Mouse (Mus musculus) kidney, adult 11 months (tissue): ENCODE measurements around the gene Cdk14.

Source experiments
- DNase-seq: peaks from one replicate; pipeline ENCODE4 v3.0.0; 2022

The Cdk14 gene

DNA sequence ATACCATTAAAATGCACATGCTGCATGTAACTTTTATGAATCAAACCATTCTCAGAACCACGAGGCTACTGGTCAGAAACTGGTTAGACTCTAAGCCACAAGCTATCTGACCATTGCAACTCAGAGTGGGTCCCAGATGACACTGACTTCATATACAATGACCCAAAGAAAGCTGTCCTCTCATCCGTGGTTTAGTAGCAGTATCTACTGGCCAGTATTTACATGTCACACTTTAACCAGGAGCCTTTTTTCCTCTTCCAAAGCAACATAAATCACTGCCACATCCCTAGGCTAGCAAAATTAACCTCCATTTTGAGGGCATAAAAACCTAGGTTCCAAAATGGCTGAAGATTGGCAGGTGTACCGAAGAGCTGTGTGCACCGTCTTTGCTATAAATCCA, 533.0 kb downstream of the Cdk14 start:
- DNase-seq: no peak

DNA sequence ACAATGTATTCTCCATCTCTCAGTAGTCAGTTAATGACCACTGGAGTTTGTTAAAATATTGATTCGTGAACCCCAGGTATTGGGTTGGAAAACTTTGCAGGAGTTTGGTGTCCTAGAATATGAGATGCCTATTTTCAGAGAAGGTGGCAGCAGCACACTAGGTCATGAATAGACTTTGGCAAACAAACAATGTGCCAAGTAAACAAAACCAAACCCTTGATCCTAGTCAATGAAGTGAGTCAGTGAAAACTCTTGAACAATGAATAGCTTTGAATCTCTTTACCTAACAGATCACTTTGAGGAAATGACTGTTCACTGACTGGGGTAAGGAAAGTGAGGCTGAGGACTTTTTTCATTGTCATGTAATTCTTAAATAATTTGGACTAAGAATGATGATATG, 537.3 kb downstream of the Cdk14 start:
- no peak for DNase-seq

DNA sequence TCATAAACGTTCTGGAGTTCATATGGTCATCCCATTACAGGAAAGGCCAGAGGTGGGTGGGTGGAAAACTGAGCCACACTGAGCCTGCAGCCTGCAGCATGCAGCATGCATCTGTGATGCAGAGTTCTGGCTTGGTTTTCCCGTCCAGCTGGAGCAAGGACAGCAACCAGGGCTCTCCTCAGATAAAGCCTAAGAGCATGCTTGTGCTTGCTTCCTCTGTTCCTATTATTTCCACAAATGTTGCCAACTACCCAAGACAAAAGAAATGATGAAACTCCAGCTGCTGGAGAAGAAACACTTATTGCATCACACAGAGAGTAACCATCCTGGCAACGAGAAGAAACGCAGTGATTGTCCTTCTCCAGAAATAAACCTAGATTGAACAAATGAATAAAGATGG, 539.8 kb downstream of the Cdk14 start:
- DNase-seq: no peak

DNA sequence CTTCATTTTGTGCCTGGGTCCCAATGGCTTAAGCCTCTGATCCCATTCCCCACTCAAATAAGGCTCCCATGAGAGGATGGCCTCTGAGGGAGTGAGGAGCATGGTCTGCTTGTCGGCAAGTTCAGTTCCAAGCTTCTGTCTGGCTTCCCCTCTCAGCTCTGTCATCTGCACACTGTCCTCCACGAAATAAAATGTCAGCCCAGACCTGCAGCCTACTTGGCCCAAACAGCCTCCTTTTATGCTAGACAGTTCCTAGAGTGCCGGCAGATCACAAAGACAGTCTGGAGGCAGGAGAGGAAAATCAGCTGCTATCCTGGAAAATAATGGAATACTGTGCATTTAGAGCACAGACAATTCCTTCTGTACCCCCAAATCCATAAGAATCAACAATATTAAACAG, 541.2 kb downstream of the Cdk14 start:
- DNase-seq: no peak

DNA sequence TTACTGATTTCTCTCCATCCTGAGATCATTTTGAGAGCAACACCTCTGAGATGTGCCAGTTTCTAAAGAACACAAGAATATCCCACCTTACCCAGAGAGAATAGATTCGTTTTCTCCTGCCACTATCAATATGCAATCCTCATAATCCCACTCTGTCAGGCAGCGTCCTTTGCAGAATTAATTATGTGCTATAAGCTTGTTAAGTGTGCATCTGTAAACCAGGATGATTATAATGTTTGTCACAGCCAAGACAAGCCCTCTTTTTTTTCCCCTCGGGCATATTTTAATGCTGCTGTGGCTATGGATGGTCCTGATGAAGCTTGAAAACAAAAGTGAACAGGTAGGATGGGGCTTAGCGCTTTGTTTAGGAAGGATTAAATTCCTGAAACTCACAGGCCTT, 542.5 kb downstream of the Cdk14 start:
- no peak for DNase-seq

DNA sequence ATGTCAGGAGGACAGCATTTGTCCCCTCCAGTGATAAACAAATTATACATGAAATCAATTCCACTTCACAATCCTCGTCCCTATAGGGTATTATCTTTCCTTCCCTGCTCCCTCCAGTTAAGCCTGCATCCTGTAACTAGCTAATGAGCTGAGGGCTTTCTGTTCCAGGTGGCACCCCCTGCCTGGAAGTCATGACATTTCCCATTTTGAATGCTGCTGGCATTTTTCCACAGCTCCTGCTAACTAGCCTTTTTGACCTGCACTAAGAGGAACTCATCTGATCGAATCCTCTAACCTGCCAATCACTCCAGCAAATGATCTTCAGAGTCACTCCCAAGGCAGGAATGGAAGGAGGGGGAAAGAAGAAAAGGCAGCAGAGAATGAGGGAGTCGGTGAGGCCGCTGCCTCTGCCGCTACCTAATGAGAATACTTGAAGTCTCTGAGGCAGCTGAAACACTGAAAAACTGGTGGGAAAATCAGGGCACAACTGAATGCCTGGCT, 542.9 kb downstream of the Cdk14 start:
- DNase-seq: no peak

DNA sequence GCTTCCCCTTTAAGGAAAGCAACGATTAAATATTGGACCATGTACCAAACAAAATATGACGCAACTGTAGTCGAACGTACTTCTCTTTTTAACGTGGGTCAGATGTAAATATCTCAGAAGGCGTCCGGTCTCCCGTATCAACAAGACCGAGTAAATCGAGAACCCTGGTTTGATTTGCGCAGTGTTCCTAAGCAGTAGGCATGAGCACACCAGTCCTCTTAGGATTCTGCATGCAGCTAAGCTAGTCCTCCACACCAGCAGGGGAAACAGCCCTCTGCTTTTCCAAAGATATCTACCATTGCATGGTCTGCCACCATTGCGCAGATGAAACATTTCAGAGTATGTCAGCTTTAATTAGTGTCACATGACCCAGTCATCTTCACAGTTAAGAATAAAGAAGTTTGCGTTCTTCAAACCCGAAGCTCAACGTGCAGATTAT, 543.4 kb downstream of the Cdk14 start:
- no peak for DNase-seq

DNA sequence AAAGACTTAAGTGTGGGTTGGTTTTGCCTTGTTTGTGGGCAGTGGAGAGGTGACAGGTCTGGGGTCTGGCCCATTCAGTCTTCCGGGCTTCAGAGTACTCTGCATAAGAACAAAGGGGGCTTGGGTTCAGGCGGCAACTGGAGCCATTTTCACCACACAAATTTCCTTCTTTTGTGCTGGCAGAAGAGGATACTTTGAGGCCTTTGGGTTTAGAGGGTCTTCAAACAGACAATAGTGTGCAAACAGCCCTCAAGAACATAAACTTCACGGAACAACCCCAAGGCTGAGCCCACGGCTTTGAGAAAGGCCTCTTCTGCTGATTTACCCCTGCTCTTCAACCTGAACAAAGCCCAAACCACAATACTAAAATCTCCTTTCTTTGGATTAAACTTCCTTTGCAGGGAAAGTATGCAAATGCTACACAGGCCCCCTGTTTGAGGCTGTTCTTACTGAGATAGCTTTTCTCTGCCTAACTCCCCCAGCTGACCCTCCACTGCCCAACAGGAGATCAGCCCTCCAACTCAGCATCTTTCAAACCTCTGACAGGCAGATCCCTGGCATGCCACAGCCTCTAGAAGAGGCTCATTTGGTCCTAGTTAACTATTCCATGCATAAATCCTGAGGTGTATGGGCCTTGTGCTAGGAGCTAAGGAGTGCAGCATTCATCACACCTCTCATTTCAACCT, 549.9 kb downstream of the Cdk14 start:
- DNase-seq: no peak

DNA sequence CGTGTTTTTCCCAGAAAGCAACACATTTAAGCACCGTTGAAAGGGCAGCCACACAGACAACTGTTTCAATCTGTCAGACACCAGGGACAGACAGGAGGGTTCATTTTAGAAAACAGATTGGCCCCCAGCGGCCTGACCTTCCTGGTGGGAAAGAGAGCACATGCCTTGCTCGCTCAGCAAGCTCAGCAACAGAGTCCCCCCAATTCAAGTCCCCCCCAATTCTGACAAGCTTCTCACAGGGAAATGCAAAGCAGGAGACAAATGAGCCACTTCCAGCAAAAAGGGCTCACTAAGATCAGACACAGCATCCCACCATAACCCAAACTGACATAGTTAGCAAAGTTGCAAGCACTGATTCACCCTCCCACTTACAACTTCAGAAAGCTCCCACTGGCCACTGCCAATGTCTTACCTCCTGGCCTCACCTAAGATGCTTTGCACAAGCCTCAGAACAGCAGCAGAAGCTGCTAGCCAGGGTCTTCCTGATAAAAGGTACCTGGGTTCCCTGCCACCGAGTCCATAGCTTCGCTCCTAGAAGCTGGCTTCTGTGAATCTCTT, 551.5 kb downstream of the Cdk14 start:
- no peak for DNase-seq

DNA sequence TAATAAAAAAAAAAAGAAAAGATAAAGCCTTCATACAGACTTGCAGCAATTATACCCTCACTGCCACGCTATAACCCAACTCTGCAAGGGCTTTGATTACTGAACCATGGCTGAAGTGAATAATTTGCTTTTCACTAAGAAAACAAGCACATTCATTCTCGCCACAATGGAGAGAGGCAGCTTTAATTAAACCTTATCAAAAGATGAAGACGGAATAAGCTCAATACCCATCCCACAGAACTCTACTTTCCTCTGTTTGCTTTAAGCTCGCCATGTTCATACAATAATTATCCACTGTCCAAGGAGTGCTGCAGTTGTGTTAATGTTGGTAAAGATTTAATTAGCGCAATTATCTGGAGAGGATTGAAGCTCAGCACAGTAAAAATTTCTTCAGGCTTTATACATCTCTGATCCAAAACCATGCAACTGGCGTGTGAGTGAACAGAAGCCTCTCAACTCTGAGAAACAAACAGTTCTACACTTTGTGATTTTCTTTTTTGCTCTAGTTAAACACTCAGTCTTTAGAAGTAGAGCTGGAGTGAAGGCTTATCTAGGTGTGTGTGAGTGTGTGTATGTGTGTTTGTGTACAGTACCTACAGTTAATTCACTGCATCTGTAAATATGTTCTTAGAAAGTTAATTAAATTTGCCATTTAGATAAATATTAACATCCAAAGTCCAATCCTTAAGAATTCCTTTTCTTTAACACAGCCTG, 552.1 kb downstream of the Cdk14 start:
- no peak for DNase-seq

DNA sequence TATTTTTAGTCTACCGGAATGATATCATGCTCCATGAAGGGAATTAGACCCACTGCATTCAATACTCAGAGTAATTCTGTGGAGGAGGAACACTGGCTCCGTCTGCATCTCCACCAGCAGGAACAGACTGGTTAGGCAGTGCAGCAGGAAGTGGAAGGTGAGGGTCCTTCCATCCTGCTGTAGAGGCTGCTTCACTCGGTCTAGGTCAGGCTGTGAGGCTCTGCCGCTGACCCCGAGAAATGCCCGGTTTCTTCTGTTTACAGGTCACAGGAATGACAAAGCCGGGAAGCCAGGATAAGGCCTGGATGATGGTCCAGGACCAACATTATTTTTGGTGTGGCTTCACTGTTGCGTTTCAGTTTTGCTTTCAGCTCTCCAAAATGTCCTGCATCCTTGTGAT, 553.2 kb downstream of the Cdk14 start:
- no peak for DNase-seq

DNA sequence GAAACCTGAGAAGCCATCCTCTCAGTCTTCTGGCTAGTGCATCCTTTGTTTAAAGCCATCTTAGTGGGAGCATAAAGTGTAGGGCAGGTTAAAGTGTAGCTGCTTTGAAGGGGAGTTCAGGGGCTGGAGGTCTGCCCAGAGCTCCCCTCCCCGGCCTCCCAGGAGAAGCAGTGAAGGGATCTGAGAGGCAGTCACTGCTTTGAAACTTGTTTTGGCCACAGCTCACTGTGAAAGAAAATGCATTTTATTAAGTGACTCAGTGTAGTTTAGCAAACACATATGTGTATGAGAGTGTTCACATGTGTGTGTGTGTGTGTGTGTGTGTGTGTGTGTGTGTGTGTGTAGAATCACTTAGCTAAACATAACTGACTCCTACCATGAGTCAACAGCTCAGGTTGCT, 554.0 kb downstream of the Cdk14 start:
- no peak for DNase-seq

DNA sequence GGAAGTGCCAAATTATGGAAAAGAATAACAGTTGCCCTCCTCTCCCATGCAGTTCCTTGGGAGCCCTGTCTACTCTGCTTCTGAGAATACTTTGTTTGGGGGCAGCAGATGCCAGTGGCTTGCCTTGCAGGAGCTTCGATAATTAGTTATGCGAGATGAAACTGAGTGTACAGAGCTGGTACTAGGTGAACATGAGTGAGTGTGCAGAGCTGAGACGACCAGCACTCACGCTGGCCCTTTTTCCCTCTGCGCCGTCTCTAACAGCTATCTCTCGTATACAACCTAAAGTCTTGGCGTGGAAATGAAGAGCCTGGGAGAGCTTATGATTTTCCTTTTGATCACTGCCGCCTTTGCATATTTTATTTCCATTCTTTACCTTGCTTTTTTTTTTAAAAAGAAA, 558.5 kb downstream of the Cdk14 start:
- DNase-seq: no peak

DNA sequence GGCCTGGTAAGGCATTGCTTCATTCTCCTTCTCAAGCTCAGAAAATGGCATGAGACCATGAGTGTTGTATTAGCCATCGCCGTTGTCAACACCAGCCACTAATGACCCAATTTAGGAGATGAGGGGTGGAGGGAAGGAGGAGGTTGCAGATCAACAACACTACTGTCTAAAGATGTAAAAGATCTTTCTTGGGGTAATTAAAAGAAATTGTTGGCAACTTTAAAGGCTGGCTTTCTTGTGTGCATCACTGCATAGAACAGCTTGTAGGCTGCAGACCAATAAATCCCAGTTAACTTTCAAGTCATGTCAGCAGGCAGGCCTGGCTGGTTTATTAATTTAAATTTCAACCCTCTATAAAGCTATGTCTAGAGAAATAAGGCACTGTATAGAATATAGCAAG, 559.0 kb downstream of the Cdk14 start:
- no peak for DNase-seq

DNA sequence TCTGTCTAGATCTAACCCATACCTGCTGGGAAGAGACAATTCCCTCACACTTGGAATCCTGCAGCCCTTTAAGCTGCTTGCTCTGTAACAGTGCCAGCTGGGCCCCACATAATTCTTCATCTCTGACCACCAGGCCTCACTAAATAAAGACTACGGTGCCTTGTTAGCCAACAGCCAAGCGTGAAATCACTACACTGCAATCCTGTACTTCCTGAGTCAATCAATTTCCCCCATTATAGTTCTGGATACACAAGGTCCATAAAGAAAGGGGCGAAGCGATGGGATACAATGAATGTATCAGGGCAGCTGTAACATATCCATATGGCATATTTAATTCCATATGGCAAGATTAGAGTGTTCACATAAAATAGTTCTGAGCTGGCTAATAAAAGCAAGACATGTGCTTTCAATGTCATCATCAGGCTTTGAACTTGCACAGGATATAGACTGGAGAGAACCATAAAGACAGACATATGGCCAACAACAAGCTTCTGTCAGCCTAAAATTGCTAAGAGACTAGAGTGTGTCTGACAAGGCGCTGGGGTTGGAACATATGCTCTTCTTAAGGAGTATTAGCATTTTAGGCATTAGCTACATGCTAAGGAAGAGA, 562.0 kb downstream of the Cdk14 start:
- DNase-seq: no peak

DNA sequence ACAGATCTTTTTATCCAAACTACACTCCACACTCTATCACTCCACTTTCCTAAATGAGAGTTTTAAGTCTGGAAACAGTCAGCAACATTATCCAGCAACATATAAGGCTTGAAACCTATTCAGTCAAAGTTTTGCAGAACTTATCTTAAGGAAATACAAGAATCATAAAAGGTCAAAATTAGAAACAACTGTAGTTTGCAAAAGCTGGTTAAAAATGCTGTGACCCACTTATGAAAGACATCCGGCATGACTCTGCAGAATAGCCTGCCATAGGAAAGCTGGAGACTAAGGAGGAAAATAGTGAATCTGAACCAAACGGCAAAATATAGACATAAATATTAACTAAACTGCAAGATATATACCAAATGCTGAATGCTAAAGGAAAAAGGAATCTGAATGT, 566.6 kb downstream of the Cdk14 start:
- DNase-seq: no peak

DNA sequence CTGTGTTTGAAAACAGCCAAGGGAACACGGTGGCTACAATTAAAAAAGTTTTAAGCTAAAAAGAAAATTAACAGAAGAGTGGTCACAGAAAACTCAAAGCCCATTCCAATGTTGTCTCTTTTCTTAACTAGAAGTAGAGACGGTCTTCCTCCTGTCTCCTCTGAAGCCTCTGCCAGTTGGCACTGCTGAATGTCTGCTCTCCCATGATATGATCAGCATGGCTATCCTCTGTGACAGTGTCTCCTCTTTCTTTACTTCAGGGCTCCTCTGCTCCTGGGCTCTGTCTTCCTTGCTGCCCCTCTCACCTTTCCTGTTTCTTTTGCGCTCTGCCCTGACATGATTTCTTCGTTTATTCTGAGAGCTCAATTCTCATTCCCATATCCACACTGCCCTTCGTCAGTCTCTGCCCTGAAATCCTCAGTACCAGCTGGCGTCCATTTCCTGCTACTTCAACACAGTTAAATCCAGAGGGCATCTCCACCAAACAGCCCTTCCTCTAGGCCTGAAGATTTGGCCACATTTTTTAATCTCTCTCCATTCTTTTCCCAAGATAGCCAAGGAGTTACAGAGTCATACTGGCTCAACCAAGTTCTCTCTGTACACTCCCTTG, 567.3 kb downstream of the Cdk14 start:
- DNase-seq: no peak

DNA sequence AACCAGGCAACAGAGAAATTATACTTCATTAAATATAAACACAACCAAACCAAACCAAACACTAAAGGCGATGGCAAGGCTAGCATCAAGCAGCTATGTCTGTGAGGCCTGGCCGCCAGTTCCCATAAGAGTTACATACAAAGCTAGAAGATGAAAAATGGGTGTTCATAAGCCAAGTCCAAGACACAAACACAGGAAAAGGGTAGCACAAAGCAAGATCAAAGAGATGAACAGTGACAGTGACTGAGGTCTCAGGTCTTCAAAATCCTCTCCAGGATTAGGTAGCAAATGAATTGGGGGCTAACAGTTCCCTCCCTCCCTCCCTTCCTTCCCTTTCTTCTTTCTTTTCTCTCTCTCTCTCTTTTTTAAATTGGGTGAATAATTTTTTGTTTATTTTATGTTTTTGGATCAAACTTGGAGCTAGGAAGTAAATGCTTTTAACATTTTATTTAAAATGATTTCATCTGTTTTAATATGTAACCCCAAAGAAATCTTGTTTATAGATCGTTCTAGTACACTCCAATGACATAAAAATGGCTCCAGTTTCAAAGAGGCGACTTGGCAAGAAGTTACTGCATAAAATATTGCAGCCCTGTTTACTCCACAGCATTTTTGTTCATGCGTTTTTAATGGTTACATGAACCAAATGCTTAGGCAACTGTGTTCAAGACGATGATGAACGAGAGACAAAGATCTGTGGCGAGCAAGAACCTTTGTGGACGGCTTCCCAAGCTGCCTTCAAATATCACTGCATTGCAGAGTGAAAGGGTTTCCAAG, 568.0 kb downstream of the Cdk14 start:
- DNase-seq: no peak

DNA sequence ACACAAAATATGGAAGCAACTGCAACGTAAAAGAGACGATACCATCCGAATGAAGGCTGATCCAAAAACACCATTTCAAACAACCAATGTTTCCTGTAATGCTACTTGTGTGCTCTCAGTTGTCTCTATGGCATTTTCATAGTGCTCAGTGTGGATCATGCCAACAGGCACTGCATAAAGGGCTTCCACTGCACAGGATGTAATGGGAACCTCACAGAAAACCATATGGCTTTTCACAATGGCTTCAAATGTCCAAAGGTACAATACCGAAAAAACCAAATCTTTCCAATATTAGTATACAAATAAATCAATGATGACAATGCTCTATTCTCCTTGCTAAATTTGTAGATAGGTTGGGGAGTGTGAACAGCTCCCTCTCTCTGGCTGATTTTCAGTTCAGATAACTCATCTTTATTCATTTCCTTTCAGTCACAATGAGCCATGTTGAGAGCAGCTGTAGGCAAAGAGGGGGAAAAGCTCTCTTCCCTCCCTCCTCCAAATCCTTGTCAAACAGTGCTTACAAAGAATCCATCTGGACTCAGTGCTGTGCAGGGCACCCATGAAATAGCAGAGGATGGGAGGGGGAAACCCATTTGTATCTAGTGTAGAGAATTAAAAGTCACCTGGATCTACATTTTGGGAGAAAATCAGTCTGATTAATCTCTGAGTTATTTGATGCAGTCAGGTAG, 568.7 kb downstream of the Cdk14 start:
- no peak for DNase-seq

DNA sequence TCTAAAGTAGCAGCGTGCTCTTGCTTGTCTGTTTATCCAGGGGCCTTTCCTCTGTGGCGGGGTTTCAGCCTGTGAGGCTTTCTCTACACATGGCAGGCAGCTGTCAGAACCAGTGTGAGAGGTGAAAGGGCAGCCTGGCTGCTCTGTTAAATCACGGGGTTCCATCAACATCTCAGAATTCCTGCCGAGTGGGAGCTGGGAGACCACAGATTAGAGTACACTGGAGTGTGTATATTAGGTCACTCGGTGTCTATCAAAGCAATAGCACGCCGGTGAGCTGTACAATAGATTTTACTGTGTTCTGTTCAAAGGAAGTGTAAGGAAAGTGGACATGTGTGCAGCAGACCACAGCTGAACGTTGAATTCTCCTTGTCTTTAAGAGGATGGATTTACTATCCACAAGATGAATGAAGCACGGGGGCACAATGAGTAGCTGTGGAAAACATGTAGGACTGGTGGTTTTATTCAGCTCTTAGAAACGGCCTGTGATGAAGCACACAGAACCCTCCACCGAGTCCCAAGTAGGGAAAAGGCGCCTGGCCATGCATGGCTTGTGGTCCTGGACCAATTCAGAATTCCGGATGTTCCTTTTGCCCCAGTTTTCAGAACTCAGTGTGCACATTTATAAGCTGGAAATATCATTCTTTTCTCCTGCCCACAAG, 585.2 kb downstream of the Cdk14 start:
- DNase-seq: no peak

DNA sequence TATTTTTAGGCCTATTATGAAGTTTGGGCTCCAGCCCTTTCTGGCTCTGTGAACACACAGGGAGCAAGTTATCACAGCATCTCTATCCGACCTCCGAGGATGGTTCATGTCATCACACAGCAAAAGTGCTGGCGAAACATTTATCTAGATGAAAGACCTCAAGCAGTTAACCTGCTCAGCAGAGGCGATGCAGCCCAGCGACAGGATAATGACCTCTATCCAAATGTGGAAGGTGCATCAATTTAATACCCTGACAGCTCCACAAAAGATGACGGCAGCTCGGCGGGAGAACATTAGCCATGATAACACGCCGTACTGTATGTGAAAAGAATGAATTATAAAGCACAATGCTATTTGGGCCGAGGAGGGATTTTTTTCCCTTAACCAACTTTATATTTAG, 586.2 kb downstream of the Cdk14 start:
- DNase-seq: no peak

DNA sequence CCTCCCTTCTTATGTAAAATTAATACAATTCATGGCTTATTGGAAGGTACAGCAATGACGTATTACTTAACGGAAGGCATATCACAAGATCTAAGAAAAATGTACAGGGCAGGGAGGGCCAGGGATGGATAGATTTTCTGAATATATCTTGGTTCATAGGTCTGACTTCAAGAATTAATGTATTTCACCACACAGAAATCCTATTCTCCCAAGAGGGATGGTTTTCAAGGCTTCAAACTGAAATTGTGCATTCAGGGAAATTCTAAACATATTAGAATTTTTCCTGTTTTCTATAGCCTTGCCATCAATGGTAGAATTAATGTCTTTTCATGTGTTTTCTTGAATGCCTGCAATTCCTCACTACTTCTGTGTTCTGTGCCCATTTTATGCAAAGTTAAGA, 593.2 kb downstream of the Cdk14 start:
- DNase-seq: no peak
